In the genomic region with DNA sequence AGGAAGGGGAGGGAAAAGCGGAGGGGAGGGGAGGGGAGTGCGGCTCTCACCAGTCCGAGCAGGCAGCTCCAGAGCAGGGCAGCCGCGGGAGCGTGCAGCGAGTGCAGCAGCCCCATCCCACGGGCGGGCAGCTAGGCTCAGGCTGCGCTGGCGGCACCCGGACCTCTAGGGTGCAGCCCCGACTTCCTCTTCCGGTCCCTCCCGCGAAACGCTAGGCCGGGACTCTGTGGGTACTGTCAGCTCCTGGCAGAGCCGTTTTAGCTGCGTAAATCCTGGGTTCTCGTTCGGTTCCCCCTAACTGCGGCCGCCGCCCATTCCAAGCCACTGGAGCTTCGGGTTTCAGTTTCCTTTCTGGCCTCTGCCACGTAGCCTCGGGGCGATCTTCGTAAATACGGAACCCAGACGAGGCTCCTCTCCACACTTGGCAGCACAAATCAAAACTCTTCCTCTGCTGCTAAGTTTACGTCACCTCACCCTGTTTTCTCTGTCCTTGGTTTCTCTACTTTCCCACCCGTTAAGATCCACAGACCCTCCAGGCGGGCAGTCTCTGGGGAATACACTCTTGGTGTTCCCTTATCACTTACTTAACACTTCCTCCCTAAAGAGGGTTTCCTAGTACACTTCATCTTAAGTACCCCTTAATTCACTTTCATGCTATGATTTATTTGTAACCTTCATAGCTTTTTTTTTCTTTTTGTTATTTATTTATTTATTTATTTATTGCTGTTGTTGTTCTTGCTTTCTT, we compare ENCODE assay signal across 7 mouse cellular contexts. TPM values are rescaled to one million over a fixed set of nuclear protein-coding genes. Genes with fewer than 3 reads are reported as not detected.
DNase-seq lines count a peak whose midpoint lies in the region; ATAC-seq lines count a peak whose summit lies in the region.

A gene (minus strand): TSS at position 339 of the 745 bp plus-strand sequence.

- peak within 1 kb of the TSS; percentile 59 for H3K4me3 ChIP-seq in intestine, embryonic 15.5 days (replicated peaks)
- H3K4me3 ChIP-seq in midbrain, embryonic 10.5 days = peak within 1 kb of the TSS; percentile 79

- H3K4me1 ChIP-seq in intestine, embryonic 15.5 days (replicated peaks) = no peaks in the 10 kb centered on the region
- H3K4me1 ChIP-seq in midbrain, embryonic 10.5 days = peaks cover 15% of the 10 kb centered on the region

- peak within 1 kb of the TSS; percentile 69 for H3K4me2 ChIP-seq in intestine, embryonic 15.5 days (replicated peaks)

- ATAC-seq in intestine, embryonic 15.5 days = peak; percentile 99

- no peaks in the 10 kb centered on the region for H3K27me3 ChIP-seq in intestine, embryonic 15.5 days (replicated peaks)
- no peaks in the 10 kb centered on the region for H3K27me3 ChIP-seq in midbrain, embryonic 10.5 days (ENCODE audit: low read depth, poor library complexity, severe bottlenecking)

- peak; percentile 94 for DNase-seq in adrenal gland, adult 2 months
- DNase-seq in embryo, embryonic 11.5 days (ENCODE audit: low read depth, low spot score) = peak; percentile 83
- DNase-seq in gastrocnemius, postnatal 36 days = peak; percentile 83 to 87
- DNase-seq in left cerebral cortex, postnatal 25 days (ENCODE audit: low spot score in 2 of 2) = peak; percentile 84 to 91
- peak; percentile 91 for DNase-seq in midbrain, embryonic 10.5 days (ENCODE audit: low spot score)
- peak; percentile 84 for DNase-seq in right cerebral cortex, postnatal 4 days

- H3K9me3 ChIP-seq in intestine, embryonic 15.5 days = no peaks in the 10 kb centered on the region
- no peaks in the 10 kb centered on the region for H3K9me3 ChIP-seq in midbrain, embryonic 10.5 days (replicated peaks)

- under 1% methylated on average over 35 of the region's 35 CpGs for WGBS in intestine, embryonic 15.5 days
- under 1% methylated on average over 27 of the region's 35 CpGs for WGBS in midbrain, embryonic 10.5 days

- H3K36me3 ChIP-seq in intestine, embryonic 15.5 days = no peaks in the 10 kb centered on the region
- no peaks in the 10 kb centered on the region for H3K36me3 ChIP-seq in midbrain, embryonic 10.5 days

- intact Hi-C loops in gastrocnemius, postnatal 36 days (cut with DNase I) = loop anchor here (2.0 to 5.0 kb wide), 2 partner anchors 36 to 56 kb away; a partner anchor contains a TSS
- intact Hi-C loops in left cerebral cortex, postnatal 25 days (cut with DNase I) = loop anchor here (2.0 kb wide), 2 partner anchors 56 to 64 kb away; a partner anchor contains a TSS

- peak within 1 kb of the TSS; percentile 78 for H3K9ac ChIP-seq in intestine, embryonic 15.5 days

- peak within 1 kb of the TSS; percentile 98 for H3K27ac ChIP-seq in intestine, embryonic 15.5 days
- H3K27ac ChIP-seq in midbrain, embryonic 10.5 days (replicated peaks) = peak within 1 kb of the TSS; percentile 95

RNA-seq across cellular contexts. Expression of the gene that starts here (rescaled TPM):
- total RNA-seq in adrenal gland, adult 2 months (2021) = 10 to 100 TPM; 72.2 to 86.9 TPM
- polyA plus RNA-seq in adrenal gland, adult 2 months (2012; rRNA removed) = 9.1 and 10.6 TPM in 2 replicates
- 10 to 100 TPM; 64.2 to 64.3 TPM for total RNA-seq in gastrocnemius, postnatal 36 days (2021)
- 53.4 and 53.7 TPM in 2 replicates for polyA plus RNA-seq in intestine, embryonic 15.5 days (2015; fragmentation: Nextera tagmentation; extraction: Ambion mirVana)
- 10 to 100 TPM; 27.8 to 28.4 TPM for total RNA-seq in left cerebral cortex, postnatal 25 days (2021)
- 30.3 and 35.5 TPM in 2 replicates for polyA plus RNA-seq in midbrain, embryonic 10.5 days (2016; fragmentation: Nextera tagmentation; extraction: Ambion mirVana)

Comparison
In these comparisons a context has a peak if more than half of its experiments do, and no peak if none do; other contexts are left out.
1. Peak in every context shown above with its lines: DNase-seq, ATAC-seq, H3K4me3 ChIP-seq and H3K27ac ChIP-seq.